Mouse (Mus musculus) testis, adult 2 months (tissue): ENCODE measurements around the gene Mrps24.

Source experiments
- CTCF ChIP-seq: fragments of 200-500 bp; IDR thresholded peaks from 2 replicates; pipeline ENCODE4 v1.5.1; 2012; ENCODE audit warnings: low read depth, mild to moderate bottlenecking, inconsistent platforms, low read length, moderate library complexity; ENCODE audit not compliant: control insufficient read depth, insufficient read depth, insufficient replicate concordance
- POLR2A ChIP-seq: fragments of 200-500 bp; IDR thresholded peaks from 2 replicates; pipeline ENCODE4 v1.6.1; 2012; ENCODE audit warnings: low read depth, mild to moderate bottlenecking, inconsistent platforms, low read length, moderate library complexity; ENCODE audit not compliant: control insufficient read depth

DNA sequence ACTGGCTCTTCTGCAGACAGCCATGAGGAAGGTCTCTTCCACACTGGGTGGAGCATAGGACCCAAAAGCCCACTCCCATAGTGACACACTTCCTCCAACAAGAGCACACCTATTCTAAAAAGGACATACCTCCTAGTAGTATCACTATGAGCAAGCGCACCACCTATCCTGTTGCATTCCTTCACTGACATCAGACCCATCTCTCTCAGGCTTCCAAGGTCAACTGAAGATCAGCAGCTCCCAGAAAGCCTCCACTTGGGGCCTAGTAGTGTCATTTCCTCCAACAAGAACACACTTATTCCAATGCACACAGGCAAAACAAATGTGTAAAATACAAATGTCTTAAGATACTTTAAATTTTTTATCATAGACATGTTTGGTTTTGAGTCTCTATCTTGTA, 13.7 kb downstream of the Mrps24 start:
- TF ChIP-seq CTCF (no peak), POLR2A (no peak)
